Mouse (Mus musculus) central nervous system, embryonic 14 days (tissue): Measurements from ENCODE around the gene Six1. TPM values are rescaled to one million over a fixed set of nuclear protein-coding genes. Genes with fewer than 3 reads are reported as not detected.

Experiments
- polyA plus RNA-seq: library from polyadenylated mRNA; depleted of rRNA; stranded (reverse); fragments of >200 nt; gene quantifications from 2 replicates; pipeline ENCODE4 v1.2.3, GENCODE M21; 2012; rRNA removed

Six1 gene
- polyA plus RNA-seq, result 2.6 and 13.3 TPM in 2 replicates

DNA sequence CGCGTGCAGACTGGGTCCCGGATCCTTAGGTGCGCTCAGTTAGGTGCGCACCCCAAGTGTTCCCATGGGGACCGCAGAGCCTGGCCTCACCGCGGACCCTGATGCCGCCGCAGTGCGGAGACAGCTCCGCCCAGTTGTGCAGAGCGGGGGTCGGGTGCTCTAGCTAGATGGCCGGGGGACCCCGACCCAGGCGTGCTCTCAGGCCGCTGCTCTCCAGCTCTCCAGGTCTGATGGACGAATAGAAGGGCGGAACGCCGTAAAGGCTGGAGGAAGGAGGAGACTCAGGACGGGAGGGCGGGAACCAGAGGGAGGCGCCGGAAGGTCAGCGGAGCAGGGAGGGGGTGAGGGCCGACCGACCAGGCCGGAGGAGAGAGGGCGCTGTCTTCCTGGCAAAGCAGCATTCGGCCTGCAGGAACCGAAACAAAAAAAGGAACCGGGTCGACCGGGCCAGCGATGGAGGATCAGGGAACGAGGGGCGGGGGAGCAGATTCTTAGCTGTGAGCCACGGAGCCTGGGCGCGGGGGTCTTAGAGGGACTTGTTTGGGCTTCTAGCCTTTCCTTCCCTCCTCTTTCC, at the start of gene Six1:
Gene Six1, minus strand, starts transcription at position 220 of the 574 bp plus-strand sequence.

Other genes starting within 250 kb of the Six1 start
- gene Six6, start 114.0 kb downstream of the Six1 start, polyA plus RNA-seq, result 1.00 and 1.1 TPM in 2 replicates
- 9.0 and 10.5 TPM in 2 replicates for gene 4930447C04Rik, start 113.1 kb downstream of the Six1 start, polyA plus RNA-seq
- gene Six4, start 59.6 kb upstream of the Six1 start, polyA plus RNA-seq, result 1.0 and 2.1 TPM in 2 replicates
- 19.6 and 21.4 TPM in 2 replicates for gene Mnat1, start 69.8 kb upstream of the Six1 start, polyA plus RNA-seq
- gene Trmt5, start 232.8 kb upstream of the Six1 start, polyA plus RNA-seq, result 13.4 and 13.7 TPM in 2 replicates
- 31.6 and 36.7 TPM in 2 replicates for gene Slc38a6, start 232.9 kb upstream of the Six1 start, polyA plus RNA-seq